Mouse (Mus musculus) small intestine, adult 2 months (tissue): Measurements from ENCODE around the gene Vti1a.

Experiments used
- CTCF ChIP-seq: fragments of 200-500 bp; IDR thresholded peaks from 2 replicates; pipeline ENCODE4 v1.5.1; 2012; ENCODE audit warnings: low read depth, mild to moderate bottlenecking, control low read depth, inconsistent platforms, low read length, moderate library complexity, mixed read lengths; ENCODE audit not compliant: insufficient replicate concordance, insufficient read length; ENCODE audit errors: extremely low read depth
- POLR2A ChIP-seq: fragments of 200-500 bp; IDR thresholded peaks from 2 replicates; pipeline ENCODE4 v1.6.1; 2012; ENCODE audit warnings: low read depth, mild to moderate bottlenecking, control low read depth, inconsistent platforms, low read length, moderate library complexity

GRCm38 (mm10) chr19:55491126-55492076, 175.3 kb downstream of the Vti1a start:
- TF ChIP-seq CTCF (no peak), POLR2A (no peak)
